Mouse (Mus musculus) heart, embryonic 14.5 days (tissue): ENCODE data around the gene AC140267.1. TPM values are rescaled to one million over a fixed set of nuclear protein-coding genes. Genes with fewer than 3 reads are reported as not detected.

Experiments used
- ATAC-seq: fragments of 200-750 bp; cut with Nextera tagmentation; 2 replicates; pipeline ENCODE4 v1.8.0; 2017; ENCODE audit warnings: low read depth, moderate TSS enrichment; ENCODE audit not compliant: insufficient number of reproducible peaks, insufficient read depth, low FRiP score
- H3K27ac ChIP-seq, 2 experiments: fragments of 200-500 bp in 1 of 2; fragments of 300-500 bp in 1 of 2; sonication (generic) in 1 of 2; replicated peaks in 1 of 2; 2 replicates each; pipeline ENCODE4 v1.5.1; 2012 to 2014; ENCODE audit warnings: low read depth in 2 of 2, low read length in 2 of 2, control low read depth in 1 of 2, mild to moderate bottlenecking in 1 of 2, mixed read lengths in 1 of 2; ENCODE audit not compliant: control insufficient read depth in 1 of 2, insufficient read depth in 1 of 2
- H3K27me3 ChIP-seq: fragments of 300-500 bp; sonication (generic); 2 replicates; pipeline ENCODE4 v1.6.1; 2014; ENCODE audit warnings: mild to moderate bottlenecking, low read length, control low read depth; ENCODE audit not compliant: control insufficient read depth, insufficient read depth
- H3K36me3 ChIP-seq: fragments of 300-500 bp; sonication (generic); 2 replicates; pipeline ENCODE4 v1.6.1; 2014; ENCODE audit warnings: mild to moderate bottlenecking, control low read depth, low read length, mixed read lengths; ENCODE audit not compliant: control insufficient read depth, insufficient read depth
- H3K4me1 ChIP-seq, 2 experiments: fragments of 200-500 bp in 1 of 2; fragments of 300-500 bp in 1 of 2; sonication (generic) in 1 of 2; 2 replicates each; pipeline ENCODE4 v1.6.1; 2012 to 2014; ENCODE audit warnings: low read length in 2 of 2, control low read depth in 1 of 2, mixed read lengths in 1 of 2; ENCODE audit not compliant: control insufficient read depth in 2 of 2, insufficient read depth in 2 of 2
- H3K4me2 ChIP-seq: fragments of 300-500 bp; sonication (generic); 2 replicates; pipeline ENCODE4 v1.6.1; 2014; ENCODE audit warnings: mild to moderate bottlenecking, low read length
- H3K4me3 ChIP-seq, 2 experiments: fragments of 200-500 bp in 1 of 2; fragments of 300-500 bp in 1 of 2; sonication (generic) in 1 of 2; 2 replicates each; pipeline ENCODE4 v1.5.1; 2012 to 2014; ENCODE audit warnings: low read length in 2 of 2, mild to moderate bottlenecking in 2 of 2, control low read depth in 1 of 2, low read depth in 1 of 2, moderate library complexity in 1 of 2; ENCODE audit not compliant: control insufficient read depth in 1 of 2, insufficient read depth in 1 of 2
- H3K9ac ChIP-seq: fragments of 300-500 bp; sonication (generic); 2 replicates; pipeline ENCODE4 v1.6.1; 2014; ENCODE audit warnings: mild to moderate bottlenecking, low read length
- H3K9me3 ChIP-seq: fragments of 300-500 bp; sonication (generic); 2 replicates; pipeline ENCODE4 v1.6.1; 2016; ENCODE audit warnings: low read length, control low read depth; ENCODE audit not compliant: control insufficient read depth
- WGBS: fragments of 180-500 bp; shearing (Covaris S2); extraction: QIAGEN DNeasy Blood & Tissue Kit; methylation state at CpG from one replicate; pipeline ENCODE4 v1.1.7; 2014; 5-methylcytosine and 5-hydroxymethylcytosine counted together
- polyA plus RNA-seq: library from polyadenylated mRNA; unstranded; fragments of >200 nt; fragmentation: Nextera tagmentation; extraction: Ambion mirVana; gene quantifications from 2 replicates; pipeline ENCODE4 v1.2.1, GENCODE M21; 2014

Gene AC140267.1
- polyA plus RNA-seq, 1 experiment from 2014 or later, result not detected

DNA sequence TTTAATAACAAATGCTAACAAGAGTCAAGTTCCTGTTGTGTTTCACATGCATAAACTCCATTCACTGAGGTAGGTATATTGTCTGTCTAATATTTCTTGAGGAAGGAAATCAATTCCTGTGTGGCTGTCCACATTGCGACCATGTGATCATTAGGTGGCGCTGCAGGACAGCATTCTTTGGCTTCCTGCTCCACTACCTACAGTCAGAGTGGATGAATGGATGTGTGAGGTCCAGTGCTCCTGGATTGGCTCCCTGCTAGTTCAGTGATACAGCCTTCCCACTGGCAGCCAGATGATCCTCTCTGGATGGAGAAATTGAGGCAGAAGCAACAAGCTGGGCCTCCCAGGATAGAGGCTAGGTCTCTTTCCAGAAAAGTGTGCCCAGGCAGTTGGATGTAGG is 30.6 kb downstream of the AC140267.1 start:
- Histone ChIP-seq H3K36me3 (0 out of 2 replicates have a peak, but pooled peaks cover 4% of the 10 kb centered on the region), H3K9me3 (0 out of 2 replicates have a peak, but pooled peaks cover 2% of the 10 kb centered on the region), H3K4me3 (no peak overlapping the region), H3K4me1 (peaks cover 4 to 11% of the 10 kb centered on the region in 2 experiments; a peak in 3 of 4 replicates), H3K27ac (no peak overlapping the region), H3K4me2 (no peak overlapping the region), H3K27me3 (no peaks in the 10 kb centered on the region), H3K9ac (no peak overlapping the region)
- 0% methylated on average over 2 of the region's 2 CpGs for WGBS
- ATAC-seq, result no peak

GRCm38 (mm10) chr15:80271858-80272396 is 36.3 kb downstream of the AC140267.1 start:
- Histone ChIP-seq H3K4me2 (no peak overlapping the region), H3K9me3 (0 out of 2 replicates have a peak, but pooled peaks cover 2% of the 10 kb centered on the region), H3K36me3 (no peaks in the 10 kb centered on the region), H3K4me1 (no peaks in the 10 kb centered on the region), H3K4me3 (no peak overlapping the region), H3K9ac (no peak overlapping the region), H3K27me3 (no peaks in the 10 kb centered on the region), H3K27ac (no peak overlapping the region)
- WGBS, result 65% methylated on average over 3 of the region's 3 CpGs
- ATAC-seq, result no peak

GRCm38 (mm10) chr15:80277107-80277506 is 41.5 kb downstream of the AC140267.1 start:
- Histone ChIP-seq H3K4me3 (no peak overlapping the region), H3K4me2 (no peak overlapping the region), H3K36me3 (no peaks in the 10 kb centered on the region), H3K9me3 (no peaks in the 10 kb centered on the region), H3K9ac (no peak overlapping the region), H3K27me3 (peaks cover 23% of the 10 kb centered on the region), H3K27ac (no peak overlapping the region), H3K4me1 (no peaks in the 10 kb centered on the region)
- no peak for ATAC-seq
- 45% methylated on average over 9 of the region's 9 CpGs for WGBS

DNA sequence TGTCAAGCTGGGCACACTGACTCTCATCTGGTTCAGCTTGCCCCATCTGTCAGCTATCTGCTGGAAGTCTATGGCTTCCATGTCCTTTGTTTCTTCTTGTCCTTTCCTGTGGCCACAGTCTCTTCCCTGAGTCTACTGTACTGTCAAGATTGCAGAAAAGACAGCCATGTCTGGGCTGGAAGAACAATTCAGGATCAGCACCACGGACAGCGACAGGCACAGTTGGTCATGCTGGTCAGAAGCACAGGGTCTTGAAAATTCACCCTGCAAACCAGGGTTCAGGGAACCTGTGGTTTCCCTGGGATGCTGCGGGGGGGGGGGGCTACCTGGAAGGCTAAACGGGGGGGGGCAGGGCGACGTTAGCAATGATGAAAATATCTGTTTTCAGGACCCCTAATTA is 42.0 kb downstream of the AC140267.1 start:
- Histone ChIP-seq H3K9me3 (no peaks in the 10 kb centered on the region), H3K36me3 (no peaks in the 10 kb centered on the region), H3K4me2 (no peak overlapping the region), H3K27ac (no peak overlapping the region), H3K9ac (no peak overlapping the region), H3K4me1 (no peaks in the 10 kb centered on the region), H3K4me3 (no peak overlapping the region), H3K27me3 (peaks cover 29% of the 10 kb centered on the region)
- 1% methylated on average over 6 of the region's 6 CpGs for WGBS
- ATAC-seq, result no peak

GRCm38 (mm10) chr15:80278121-80278759 is 42.6 kb downstream of the AC140267.1 start:
- ATAC-seq, result no peak
- H3K4me1 ChIP-seq, result no peaks in the 10 kb centered on the region
- peaks cover 35% of the 10 kb centered on the region for H3K27me3 ChIP-seq
- no peak overlapping the region for H3K4me2 ChIP-seq
- no peak overlapping the region for H3K27ac ChIP-seq
- H3K9ac ChIP-seq, result no peak overlapping the region
- 37% methylated on average over 4 of the region's 5 CpGs for WGBS
- H3K4me3 ChIP-seq, result no peak overlapping the region
- no peaks in the 10 kb centered on the region for H3K9me3 ChIP-seq
- H3K36me3 ChIP-seq, result no peaks in the 10 kb centered on the region

DNA sequence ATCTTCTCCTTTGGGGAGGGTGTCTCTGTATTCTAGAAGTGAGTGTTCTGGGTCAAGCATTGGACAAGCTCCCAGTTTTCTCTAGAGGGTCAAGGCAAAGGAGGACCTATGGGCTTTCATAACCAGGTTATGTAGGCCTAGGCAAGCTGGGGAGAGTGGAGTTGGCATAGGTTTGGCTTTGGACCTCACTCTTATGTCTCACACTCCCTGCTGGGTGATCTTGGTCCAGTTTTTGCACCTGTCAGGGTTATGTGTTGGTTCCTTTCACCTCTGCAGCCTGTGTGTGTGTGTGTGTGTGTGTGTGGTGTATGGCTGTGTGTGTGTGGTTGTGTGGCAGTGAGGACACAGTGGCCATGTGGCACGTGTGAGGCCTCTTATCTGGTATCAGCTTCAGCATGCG is 43.4 kb downstream of the AC140267.1 start:
- H3K36me3 ChIP-seq, result no peaks in the 10 kb centered on the region
- H3K4me2 ChIP-seq, result no peak overlapping the region
- H3K9ac ChIP-seq, result no peak overlapping the region
- no peaks in the 10 kb centered on the region for H3K4me1 ChIP-seq
- peaks cover 43% of the 10 kb centered on the region for H3K27me3 ChIP-seq
- H3K9me3 ChIP-seq, result no peaks in the 10 kb centered on the region
- no peak overlapping the region for H3K27ac ChIP-seq
- no peak overlapping the region for H3K4me3 ChIP-seq
- ATAC-seq, result no peak
- 78% methylated on average over 2 of the region's 2 CpGs for WGBS

DNA sequence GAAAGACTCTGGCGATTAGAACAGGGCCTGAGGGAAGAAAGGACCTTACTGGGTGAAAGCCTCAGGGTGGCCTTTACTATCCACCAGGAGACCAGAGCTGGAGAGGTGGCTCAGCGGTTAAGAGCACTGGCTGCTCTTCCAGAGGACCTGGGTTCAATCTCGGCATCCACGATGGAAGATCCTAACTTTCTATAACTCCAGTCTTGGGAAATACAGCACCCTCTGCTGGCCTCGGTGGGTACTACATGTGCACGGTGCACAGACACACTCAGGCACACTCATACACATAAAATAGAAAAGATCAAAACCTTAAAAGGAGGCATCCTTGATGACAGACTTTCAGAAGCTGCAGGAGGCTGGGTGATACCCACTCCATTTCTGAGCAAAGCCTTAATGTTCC is 45.0 kb downstream of the AC140267.1 start:
- peaks cover 59% of the 10 kb centered on the region for H3K27me3 ChIP-seq
- ATAC-seq, result no peak
- 27% methylated on average over 6 of the region's 6 CpGs for WGBS

More for the DNA sequence above, 45.0 kb downstream of the AC140267.1 start:
- Histone ChIP-seq H3K9me3 (no peaks in the 10 kb centered on the region), H3K4me1 (no peaks in the 10 kb centered on the region), H3K36me3 (no peaks in the 10 kb centered on the region), H3K27ac (no peak overlapping the region), H3K9ac (no peak overlapping the region), H3K4me2 (no peak overlapping the region), H3K4me3 (no peak overlapping the region)
